Mouse (Mus musculus): Measurements from ENCODE around the gene Cyp4f13. TPM values are rescaled to one million over a fixed set of nuclear protein-coding genes. Genes with fewer than 3 reads are reported as not detected.
A peak's percentile ranks its signal among the peaks of the same experiment; 100 is the strongest.

Cyp4f13 gene
- total and polyA plus RNA-seq, 3 experiments: 11.9 to 18.6 (median 18.5) TPM

- Histone ChIP-seq H3K36me3 (replicated peaks in 1 of 2; ENCODE audit: control insufficient read depth in 1 of 2, insufficient read depth in 1 of 2, low read length in 1 of 2) (peaks cover 0 to 10% of the 10 kb centered on the region in 2 experiments), H3K27ac (ENCODE audit: insufficient read depth, low read depth) (no peak overlapping the region), H3K79me2 (replicated peaks; ENCODE audit: control insufficient read depth, extremely low read depth, insufficient read depth, poor library complexity, severe bottlenecking) (no peaks in the 10 kb centered on the region; the same call in 1 of the 2 replicates), H3K4me2 (ENCODE audit: insufficient read depth, low read depth, poor library complexity, severe bottlenecking) (no peak overlapping the region), H3K9me3 (replicated peaks; ENCODE audit: low read length) (no peaks in the 10 kb centered on the region), H3K4me1 (ENCODE audit: control insufficient read depth in 1 of 2, insufficient read depth in 2 of 2) (peaks cover 11 to 49% of the 10 kb centered on the region in 2 experiments), H3K27me3 (replicated peaks) (no peaks in the 10 kb centered on the region), H3K4me3 (replicated peaks in 1 of 3; ENCODE audit: low read depth in 2 of 3, low read length in 2 of 3, poor library complexity in 1 of 3) (no peak overlapping the region), H3K9ac (ENCODE audit: insufficient read depth, low read depth) (no peak overlapping the region)
- in situ Hi-C loops (cut with MboI; ENCODE audit: low pct_ligation_motif_present, low pct_unique_long_range_greater_than_20kb, low sequenced_read_pairs): no loop called here
- DNase-seq (ENCODE audit: extremely low read depth): peak; percentile 46
- dilution Hi-C loops (cut with MboI; ENCODE audit: extremely low pct_ligation_motif_present, extremely low pct_unique_long_range_greater_than_20kb, low sequenced_read_pairs): no loop called here
- TF ChIP-seq ETS1 (conservative IDR thresholded peaks at IDR 0.05; ENCODE audit: low read depth, low read length): no peak
- TF ChIP-seq CTCF (conservative IDR thresholded peaks at IDR 0.05 in 1 of 2, IDR thresholded peaks at IDR 0.05 in 1 of 2; ENCODE audit: low read depth in 2 of 2, low read length in 2 of 2): no peak
- no peak for TF ChIP-seq ZKSCAN1 (IDR thresholded peaks at IDR 0.05; ENCODE audit: borderline replicate concordance, low read depth, low read length)
- no peak for TF ChIP-seq NELFE (IDR thresholded peaks at IDR 0.05; ENCODE audit: low read depth, low read length)
- no peak for TF ChIP-seq ZMIZ1 (IDR thresholded peaks at IDR 0.05; ENCODE audit: low read depth, low read length)
- no peak for TF ChIP-seq MXI1 (IDR thresholded peaks at IDR 0.05; ENCODE audit: low read depth, low read length)
- TF ChIP-seq CHD1 (IDR thresholded peaks at IDR 0.05; ENCODE audit: low read depth, low read length): no peak
- no peak for TF ChIP-seq MYC (IDR thresholded peaks at IDR 0.05; ENCODE audit: low read depth, low read length)
- no peak for TF ChIP-seq USF1 (IDR thresholded peaks at IDR 0.05; ENCODE audit: low read depth, low read length)
- TF ChIP-seq SMC3 (IDR thresholded peaks at IDR 0.05; ENCODE audit: low read depth, low read length): no peak
- no peak for TF ChIP-seq RAD21 (IDR thresholded peaks at IDR 0.05; ENCODE audit: low read depth, low read length)
- no peak for TF ChIP-seq JUN (IDR thresholded peaks at IDR 0.05; ENCODE audit: insufficient read depth, low read depth, low read length)
- TF ChIP-seq PAX5 (IDR thresholded peaks at IDR 0.05; ENCODE audit: low read length): no peak
These were observed 53.3 kb downstream of the Cyp4f13 start for GRCm38 (mm10) chr17:32893901-32894300.

- Histone ChIP-seq H3K9ac (ENCODE audit: insufficient read depth, low read depth) (peak within 1 kb of the TSS; percentile 61), H3K36me3 (replicated peaks in 1 of 2; ENCODE audit: control insufficient read depth in 1 of 2, insufficient read depth in 1 of 2, low read length in 1 of 2) (peaks cover 2 to 24% of the 10 kb centered on the region in 2 experiments), H3K9me3 (replicated peaks; ENCODE audit: low read length) (no peaks in the 10 kb centered on the region), H3K4me1 (ENCODE audit: control insufficient read depth in 1 of 2, insufficient read depth in 2 of 2) (peaks cover 11 to 30% of the 10 kb centered on the region in 2 experiments), H3K27ac (ENCODE audit: insufficient read depth, low read depth) (peak within 1 kb of the TSS; percentile 5; the same call in 1 of the 2 replicates), H3K4me2 (ENCODE audit: insufficient read depth, low read depth, poor library complexity, severe bottlenecking) (peak within 1 kb of the TSS; percentile 72), H3K4me3 (replicated peaks in 1 of 3; ENCODE audit: low read depth in 2 of 3, low read length in 2 of 3, poor library complexity in 1 of 3) (peak within 1 kb of the TSS; percentile 64 to 89 (median 75)), H3K27me3 (replicated peaks) (no peaks in the 10 kb centered on the region), H3K79me2 (replicated peaks; ENCODE audit: control insufficient read depth, extremely low read depth, insufficient read depth, poor library complexity, severe bottlenecking) (no peaks in the 10 kb centered on the region; the same call in 1 of the 2 replicates)
- dilution Hi-C loops (cut with MboI; ENCODE audit: extremely low pct_ligation_motif_present, extremely low pct_unique_long_range_greater_than_20kb, low sequenced_read_pairs) (no loop called here), in situ Hi-C loops (cut with MboI; ENCODE audit: low pct_ligation_motif_present, low pct_unique_long_range_greater_than_20kb, low sequenced_read_pairs) (no loop called here)
- DNase-seq (ENCODE audit: extremely low read depth): peak; percentile 95
- TF ChIP-seq HCFC1 (IDR thresholded peaks at IDR 0.05; ENCODE audit: low read depth, low read length) (peak; percentile 72), MAFK (IDR thresholded peaks at IDR 0.05; ENCODE audit: insufficient replicate concordance, low read length) (no peak), MYC (IDR thresholded peaks at IDR 0.05; ENCODE audit: low read depth, low read length) (0 out of 2 replicates have a peak, but pooled peaks have one; percentile 31), MEF2A (IDR thresholded peaks at IDR 0.05; ENCODE audit: borderline replicate concordance, low read depth, low read length) (peak; percentile 45; the same call in 1 of the 2 replicates), JUND (conservative IDR thresholded peaks at IDR 0.05; ENCODE audit: low read depth, low read length) (no peak), MAZ (IDR thresholded peaks at IDR 0.05; ENCODE audit: low read depth, low read length) (peak; percentile 59; the same call in 1 of the 2 replicates), SIN3A (IDR thresholded peaks at IDR 0.05; ENCODE audit: low read length) (peak; percentile 64), CTCF (conservative IDR thresholded peaks at IDR 0.05 in 1 of 2, IDR thresholded peaks at IDR 0.05 in 1 of 2; ENCODE audit: low read depth in 2 of 2, low read length in 2 of 2) (peak in 1 of 2 experiments; percentile 41; a peak in 2 of 4 replicates), MXI1 (IDR thresholded peaks at IDR 0.05; ENCODE audit: low read depth, low read length) (no peak), ELF1 (IDR thresholded peaks at IDR 0.05; ENCODE audit: low read depth, low read length) (peak; percentile 60), EP300 (IDR thresholded peaks at IDR 0.05; ENCODE audit: low read length) (no peak), KAT2A (IDR thresholded peaks at IDR 0.05; ENCODE audit: insufficient replicate concordance, low read length) (peak; percentile 73; the same call in 1 of the 2 replicates), POLR2AphosphoS2 (IDR thresholded peaks at IDR 0.05; ENCODE audit: low read depth, low read length) (no peak; the same call in 1 of the 2 replicates), JUN (IDR thresholded peaks at IDR 0.05; ENCODE audit: insufficient read depth, low read depth, low read length) (no peak), ZNF384 (IDR thresholded peaks at IDR 0.05; ENCODE audit: low read depth, low read length) (no peak), PAX5 (IDR thresholded peaks at IDR 0.05; ENCODE audit: low read length) (no peak), SMC3 (IDR thresholded peaks at IDR 0.05; ENCODE audit: low read depth, low read length) (peak; percentile 26; the same call in 1 of the 2 replicates), USF1 (IDR thresholded peaks at IDR 0.05; ENCODE audit: low read depth, low read length) (no peak), UBTF (IDR thresholded peaks at IDR 0.05; ENCODE audit: low read depth, low read length) (0 out of 2 replicates have a peak, but pooled peaks have one; percentile 39), TBP (conservative IDR thresholded peaks at IDR 0.05; ENCODE audit: low read depth, low read length) (0 out of 2 replicates have a peak, but pooled peaks have one; percentile 42), NRF1 (IDR thresholded peaks at IDR 0.05; ENCODE audit: low read depth, low read length) (no peak), ZMIZ1 (IDR thresholded peaks at IDR 0.05; ENCODE audit: low read depth, low read length) (peak; percentile 77), NELFE (IDR thresholded peaks at IDR 0.05; ENCODE audit: low read depth, low read length) (peak; percentile 77)
These were observed 55.7 kb downstream of the Cyp4f13 start, which contains the start of gene Zfp870 for GRCm38 (mm10) chr17:32891239-32892180. Gene Zfp870, minus strand, starts transcription at chr17:32891642.

All from CH12.LX (cell line).